Mouse (Mus musculus): ENCODE data around the gene Tubd1. TPM values are rescaled to one million over a fixed set of nuclear protein-coding genes. Genes with fewer than 3 reads are reported as not detected.
A peak's percentile ranks its signal among the peaks of the same experiment; 100 is the strongest.

Tubd1 gene
- polyA plus RNA-seq, 1 experiment from 2014 or later, result 13.2 TPM

GRCm38 (mm10) chr11:86543960-86544638 lies 692 bp upstream of the Tubd1 start:
- no peaks in the 10 kb centered on the region for H3K36me3 ChIP-seq (ENCODE audit: control insufficient read depth, insufficient read depth, low read length)
- H3K9ac ChIP-seq (ENCODE audit: low read length), result peak overlapping the region; percentile 89
- ATAC-seq (ENCODE audit: insufficient read depth, low FRiP score, low TSS enrichment) (peak; percentile 43), DNase-seq (ENCODE audit: low spot score) (peak; percentile 45)
- H3K27ac ChIP-seq (ENCODE audit: low read depth, low read length), result peak overlapping the region; percentile 83
- H3K4me3 ChIP-seq (ENCODE audit: low read depth, low read length), result peak overlapping the region; percentile 98
- no peaks in the 10 kb centered on the region for H3K27me3 ChIP-seq (ENCODE audit: control insufficient read depth, insufficient read depth, low read length)
- under 1% methylated on average over 49 of the region's 50 CpGs for WGBS
- no peaks in the 10 kb centered on the region for H3K9me3 ChIP-seq (ENCODE audit: control insufficient read depth, low read length)
- H3K4me1 ChIP-seq (ENCODE audit: control insufficient read depth, insufficient read depth, low read length), result peaks cover 2% of the 10 kb centered on the region; the same call in 1 of the 2 replicates
- H3K4me2 ChIP-seq (ENCODE audit: low read depth), result peak overlapping the region; percentile 74

- Histone ChIP-seq H3K27me3 (ENCODE audit: control insufficient read depth, insufficient read depth, low read length) (no peaks in the 10 kb centered on the region), H3K4me2 (ENCODE audit: low read depth) (peak overlapping the region; percentile 56), H3K9me3 (ENCODE audit: control insufficient read depth, low read length) (no peaks in the 10 kb centered on the region), H3K36me3 (ENCODE audit: control insufficient read depth, insufficient read depth, low read length) (no peaks in the 10 kb centered on the region), H3K4me1 (ENCODE audit: control insufficient read depth, insufficient read depth, low read length) (peaks cover 2% of the 10 kb centered on the region; the same call in 1 of the 2 replicates), H3K4me3 (ENCODE audit: low read depth, low read length) (peak overlapping the region; percentile 98), H3K9ac (ENCODE audit: low read length) (no peak overlapping the region; the same call in 1 of the 2 replicates), H3K27ac (ENCODE audit: low read depth, low read length) (no peak overlapping the region)
- ATAC-seq (ENCODE audit: insufficient read depth, low FRiP score, low TSS enrichment), result no peak
- 79% methylated on average over 8 of the region's 8 CpGs for WGBS
- DNase-seq (ENCODE audit: low spot score), result no peak
These were observed 765 bp downstream of the Tubd1 start for GRCm38 (mm10) chr11:86545556-86545955.

GRCm38 (mm10) chr11:86547412-86547811 lies 2.6 kb downstream of the Tubd1 start:
- Histone ChIP-seq H3K9me3 (ENCODE audit: control insufficient read depth, low read length) (no peaks in the 10 kb centered on the region), H3K9ac (ENCODE audit: low read length) (no peak overlapping the region), H3K4me2 (ENCODE audit: low read depth) (no peak overlapping the region), H3K36me3 (ENCODE audit: control insufficient read depth, insufficient read depth, low read length) (no peaks in the 10 kb centered on the region), H3K27ac (ENCODE audit: low read depth, low read length) (no peak overlapping the region), H3K4me1 (ENCODE audit: control insufficient read depth, insufficient read depth, low read length) (peaks cover 2% of the 10 kb centered on the region; the same call in 1 of the 2 replicates), H3K4me3 (ENCODE audit: low read depth, low read length) (no peak overlapping the region), H3K27me3 (ENCODE audit: control insufficient read depth, insufficient read depth, low read length) (no peaks in the 10 kb centered on the region)
- no peak for ATAC-seq (ENCODE audit: insufficient read depth, low FRiP score, low TSS enrichment)
- no peak for DNase-seq (ENCODE audit: low spot score)
- WGBS, result 96% methylated on average over 1 of the region's 1 CpGs

DNA sequence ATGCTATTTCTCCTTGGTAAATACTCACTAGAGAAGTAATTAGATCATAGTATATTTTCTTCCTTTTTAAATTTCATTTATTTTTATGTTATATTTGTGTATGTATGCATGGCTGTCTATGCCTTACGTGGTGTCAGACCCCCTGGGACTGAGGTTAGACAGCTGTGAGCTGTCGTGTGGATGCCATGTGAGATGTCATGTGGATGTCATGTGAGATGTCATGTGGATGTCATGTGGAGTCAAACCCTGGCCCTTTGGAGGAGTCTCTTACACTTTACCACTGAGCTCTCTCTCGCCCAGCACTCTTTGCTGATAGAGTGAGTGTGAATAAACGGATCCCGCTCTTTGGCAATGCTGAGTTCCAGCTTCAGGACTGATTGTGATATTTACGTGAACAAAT lies 8.7 kb downstream of the Tubd1 start:
- Histone ChIP-seq H3K9me3 (ENCODE audit: control insufficient read depth, low read length) (no peaks in the 10 kb centered on the region), H3K4me1 (ENCODE audit: control insufficient read depth, insufficient read depth, low read length) (no peaks in the 10 kb centered on the region), H3K27ac (ENCODE audit: low read depth, low read length) (no peak overlapping the region), H3K27me3 (ENCODE audit: control insufficient read depth, insufficient read depth, low read length) (no peaks in the 10 kb centered on the region), H3K4me2 (ENCODE audit: low read depth) (no peak overlapping the region), H3K9ac (ENCODE audit: low read length) (no peak overlapping the region), H3K36me3 (ENCODE audit: control insufficient read depth, insufficient read depth, low read length) (no peaks in the 10 kb centered on the region), H3K4me3 (ENCODE audit: low read depth, low read length) (no peak overlapping the region)
- ATAC-seq (ENCODE audit: insufficient read depth, low FRiP score, low TSS enrichment) (no peak), DNase-seq (ENCODE audit: low spot score) (no peak)
- 92% methylated on average over 6 of the region's 6 CpGs for WGBS

GRCm38 (mm10) chr11:86558258-86558657 lies 13.5 kb downstream of the Tubd1 start:
- no peaks in the 10 kb centered on the region for H3K9me3 ChIP-seq (ENCODE audit: control insufficient read depth, low read length)
- WGBS, result 85% methylated on average over 4 of the region's 4 CpGs
- H3K4me2 ChIP-seq (ENCODE audit: low read depth), result no peak overlapping the region
- H3K27ac ChIP-seq (ENCODE audit: low read depth, low read length), result no peak overlapping the region
- H3K27me3 ChIP-seq (ENCODE audit: control insufficient read depth, insufficient read depth, low read length), result no peaks in the 10 kb centered on the region
- H3K36me3 ChIP-seq (ENCODE audit: control insufficient read depth, insufficient read depth, low read length), result no peaks in the 10 kb centered on the region
- DNase-seq (ENCODE audit: low spot score) (no peak), ATAC-seq (ENCODE audit: insufficient read depth, low FRiP score, low TSS enrichment) (no peak)
- H3K4me3 ChIP-seq (ENCODE audit: low read depth, low read length), result no peak overlapping the region
- H3K4me1 ChIP-seq (ENCODE audit: control insufficient read depth, insufficient read depth, low read length), result no peaks in the 10 kb centered on the region
- H3K9ac ChIP-seq (ENCODE audit: low read length), result no peak overlapping the region

GRCm38 (mm10) chr11:86568425-86568824 lies 23.6 kb downstream of the Tubd1 start:
- DNase-seq (ENCODE audit: low spot score), result no peak
- Histone ChIP-seq H3K27ac (ENCODE audit: low read depth, low read length) (no peak overlapping the region), H3K4me2 (ENCODE audit: low read depth) (no peak overlapping the region), H3K27me3 (ENCODE audit: control insufficient read depth, insufficient read depth, low read length) (no peaks in the 10 kb centered on the region), H3K36me3 (ENCODE audit: control insufficient read depth, insufficient read depth, low read length) (no peaks in the 10 kb centered on the region), H3K4me3 (ENCODE audit: low read depth, low read length) (no peak overlapping the region), H3K9ac (ENCODE audit: low read length) (no peak overlapping the region), H3K9me3 (ENCODE audit: control insufficient read depth, low read length) (no peaks in the 10 kb centered on the region), H3K4me1 (ENCODE audit: control insufficient read depth, insufficient read depth, low read length) (no peaks in the 10 kb centered on the region)
- ATAC-seq (ENCODE audit: insufficient read depth, low FRiP score, low TSS enrichment), result no peak
- 78% methylated on average over 3 of the region's 3 CpGs for WGBS

- no peaks in the 10 kb centered on the region for H3K36me3 ChIP-seq (ENCODE audit: control insufficient read depth, insufficient read depth, low read length)
- no peak overlapping the region for H3K4me3 ChIP-seq (ENCODE audit: low read depth, low read length)
- no peaks in the 10 kb centered on the region for H3K27me3 ChIP-seq (ENCODE audit: control insufficient read depth, insufficient read depth, low read length)
- H3K27ac ChIP-seq (ENCODE audit: low read depth, low read length), result no peak overlapping the region; the same call in 1 of the 2 replicates
- ATAC-seq (ENCODE audit: insufficient read depth, low FRiP score, low TSS enrichment) (no peak), DNase-seq (ENCODE audit: low spot score) (peak; percentile 52)
- 54% methylated on average over 9 of the region's 9 CpGs for WGBS
- H3K4me1 ChIP-seq (ENCODE audit: control insufficient read depth, insufficient read depth, low read length), result no peaks in the 10 kb centered on the region
- H3K9ac ChIP-seq (ENCODE audit: low read length), result no peak overlapping the region
- H3K9me3 ChIP-seq (ENCODE audit: control insufficient read depth, low read length), result no peaks in the 10 kb centered on the region
- H3K4me2 ChIP-seq (ENCODE audit: low read depth), result no peak overlapping the region
These were observed 25.5 kb downstream of the Tubd1 start for GRCm38 (mm10) chr11:86570261-86570746.

- Histone ChIP-seq H3K4me2 (ENCODE audit: low read depth) (no peak overlapping the region), H3K4me1 (ENCODE audit: control insufficient read depth, insufficient read depth, low read length) (no peaks in the 10 kb centered on the region), H3K27me3 (ENCODE audit: control insufficient read depth, insufficient read depth, low read length) (no peaks in the 10 kb centered on the region), H3K9ac (ENCODE audit: low read length) (no peak overlapping the region), H3K4me3 (ENCODE audit: low read depth, low read length) (no peak overlapping the region), H3K27ac (ENCODE audit: low read depth, low read length) (no peak overlapping the region), H3K9me3 (ENCODE audit: control insufficient read depth, low read length) (no peaks in the 10 kb centered on the region), H3K36me3 (ENCODE audit: control insufficient read depth, insufficient read depth, low read length) (no peaks in the 10 kb centered on the region)
- WGBS, result 52% methylated on average over 15 of the region's 15 CpGs
- ATAC-seq (ENCODE audit: insufficient read depth, low FRiP score, low TSS enrichment) (no peak), DNase-seq (ENCODE audit: low spot score) (peak; percentile 41)
These were observed 26.5 kb downstream of the Tubd1 start for GRCm38 (mm10) chr11:86571047-86571855.

Data from neural tube, embryonic 11.5 days (tissue).